Mouse (Mus musculus) cortical plate, adult 2 months (tissue): ENCODE results near the gene Rere. TPM values are rescaled to one million over a fixed set of nuclear protein-coding genes. Genes with fewer than 3 reads are reported as not detected.

Experiments used
- H3K27ac ChIP-seq: fragments of 200-500 bp; 2 replicates; pipeline ENCODE4 v1.5.1; 2012; ENCODE audit warnings: low read length, control low read depth, inconsistent platforms; ENCODE audit not compliant: insufficient read depth
- H3K4me1 ChIP-seq: fragments of 200-500 bp; 2 replicates; pipeline ENCODE4 v1.6.1; 2011; ENCODE audit warnings: low read length; ENCODE audit not compliant: control insufficient read depth, insufficient read depth
- H3K4me3 ChIP-seq: fragments of 200-500 bp; 2 replicates; pipeline ENCODE4 v1.5.1; 2011; ENCODE audit warnings: mild to moderate bottlenecking, low read length, control low read depth; ENCODE audit not compliant: insufficient read depth
- CTCF ChIP-seq: fragments of 200-500 bp; IDR thresholded peaks from 2 replicates; pipeline ENCODE4 v1.5.1; 2011; ENCODE audit warnings: mild to moderate bottlenecking, control low read depth, low read length; ENCODE audit not compliant: insufficient read depth; ENCODE audit errors: extremely low read depth
- POLR2A ChIP-seq: fragments of 200-500 bp; IDR thresholded peaks from 2 replicates; pipeline ENCODE4 v1.6.1; 2011; ENCODE audit warnings: mild to moderate bottlenecking, low read length, control low read depth; ENCODE audit not compliant: insufficient read depth; ENCODE audit errors: extremely low read depth
- polyA plus RNA-seq: library from polyadenylated mRNA; depleted of rRNA; stranded (reverse); fragments of >200 nt; gene quantifications from 2 replicates; pipeline ENCODE4 v1.2.3, GENCODE M21; 2012

Rere gene
- polyA plus RNA-seq, 1 experiment, result 44.2 TPM

DNA sequence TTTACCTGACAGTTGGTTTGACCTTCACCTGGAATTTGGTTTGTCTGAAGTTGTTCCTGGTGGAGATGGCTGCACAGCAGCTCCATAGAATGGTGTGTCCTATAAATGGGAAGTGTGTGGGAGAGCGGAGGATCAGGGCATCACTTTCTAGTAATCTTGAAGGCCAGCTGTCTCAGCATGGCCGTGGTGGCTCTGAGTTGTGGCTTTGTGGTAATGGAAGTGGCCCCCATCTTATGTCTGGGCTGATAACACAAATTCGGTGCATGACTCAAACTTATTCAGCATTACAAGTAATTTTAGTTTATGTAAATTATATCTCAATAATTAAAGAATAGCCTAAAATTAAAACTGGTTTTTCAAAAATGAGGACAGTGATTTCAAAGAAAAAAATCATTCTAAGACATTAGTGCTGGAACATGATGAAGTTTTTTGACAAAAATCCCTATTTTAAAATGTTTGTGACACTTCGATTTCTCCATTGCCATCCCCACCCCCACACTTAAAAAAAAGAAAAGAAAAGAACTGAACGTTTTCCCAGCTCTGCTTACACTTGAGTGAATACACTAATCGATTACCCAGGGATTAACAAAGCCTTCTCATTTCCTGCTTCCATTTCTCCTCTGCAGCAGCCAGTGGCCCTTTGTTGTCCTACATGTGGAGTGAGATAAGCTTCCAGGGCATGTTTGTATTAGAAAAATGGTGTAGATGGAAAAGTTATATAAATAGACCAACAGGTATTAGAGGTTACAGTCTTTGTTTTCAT lies 180.2 kb downstream of the Rere start:
- TF ChIP-seq CTCF (no peak), POLR2A (no peak)
- H3K27ac ChIP-seq, result no peak overlapping the region
- peaks cover 7% of the 10 kb centered on the region for H3K4me1 ChIP-seq
- H3K4me3 ChIP-seq, result no peak overlapping the region

DNA sequence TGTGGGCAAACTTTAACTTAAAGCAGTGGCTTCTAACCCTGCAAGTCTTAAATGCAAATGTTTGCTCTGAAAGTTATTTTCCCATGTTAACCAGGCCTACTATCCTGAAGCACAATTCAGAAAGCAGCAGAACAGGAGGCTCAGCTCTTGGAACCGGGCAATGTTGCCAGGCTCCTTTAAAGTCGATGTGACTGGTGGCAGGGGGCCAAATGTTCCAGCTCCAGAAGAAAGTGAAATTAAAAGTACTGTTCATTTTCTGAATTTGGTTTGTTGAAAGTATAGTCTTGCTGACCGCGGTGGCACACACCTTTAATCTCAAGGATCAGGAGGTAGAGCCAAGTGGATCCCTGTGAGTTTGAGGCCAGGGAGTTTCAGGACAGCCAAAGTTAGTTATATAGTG lies 180.9 kb downstream of the Rere start:
- Histone ChIP-seq H3K27ac (no peak overlapping the region), H3K4me1 (peaks cover 7% of the 10 kb centered on the region), H3K4me3 (no peak overlapping the region)
- TF ChIP-seq POLR2A (no peak), CTCF (no peak)

DNA sequence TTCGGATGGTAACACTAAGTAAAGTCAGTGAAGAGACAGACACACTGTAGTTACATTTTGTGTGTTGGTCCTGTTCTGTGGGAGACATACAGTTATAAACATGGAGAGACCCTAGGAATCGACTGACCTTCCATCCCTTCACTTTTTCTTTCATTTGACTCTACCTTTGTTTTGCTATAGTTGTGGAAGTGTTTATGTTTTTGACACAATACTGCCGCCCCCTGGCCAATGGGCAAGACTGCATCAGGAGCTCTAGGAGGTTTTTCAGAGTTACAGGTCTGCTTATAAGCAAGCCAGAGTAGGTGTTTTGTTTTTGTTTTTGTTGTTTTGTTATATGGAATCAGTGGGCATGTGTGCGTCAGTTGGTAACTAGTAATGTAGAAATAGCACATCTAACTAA lies 184.3 kb downstream of the Rere start:
- H3K27ac ChIP-seq, result no peak overlapping the region
- H3K4me1 ChIP-seq, result peaks cover 4% of the 10 kb centered on the region
- H3K4me3 ChIP-seq, result no peak overlapping the region
- no peak for TF ChIP-seq POLR2A
- TF ChIP-seq CTCF, result peak; percentile 81

DNA sequence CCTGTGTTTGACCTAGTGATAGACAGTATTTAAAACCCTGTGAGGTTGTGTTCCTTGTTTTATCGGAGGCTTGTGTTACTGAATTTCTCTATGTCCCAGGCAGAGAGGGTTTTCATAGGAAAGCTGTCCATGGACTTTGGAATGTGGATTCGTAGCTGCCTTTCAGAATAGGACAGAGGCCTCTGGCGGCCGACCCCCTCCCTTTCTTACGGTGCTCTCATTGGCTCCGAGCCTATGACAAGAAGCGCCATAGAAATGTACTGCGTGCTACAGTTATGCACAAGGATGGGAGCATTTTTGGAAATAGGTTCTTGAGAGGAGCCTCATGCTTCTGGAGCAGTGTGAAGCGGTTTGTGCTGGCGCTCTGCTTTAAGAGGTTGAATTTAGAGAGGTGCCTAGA lies 187.8 kb downstream of the Rere start:
- Histone ChIP-seq H3K4me1 (peaks cover 4% of the 10 kb centered on the region), H3K4me3 (no peak overlapping the region), H3K27ac (no peak overlapping the region)
- TF ChIP-seq CTCF, result no peak
- no peak for TF ChIP-seq POLR2A

DNA sequence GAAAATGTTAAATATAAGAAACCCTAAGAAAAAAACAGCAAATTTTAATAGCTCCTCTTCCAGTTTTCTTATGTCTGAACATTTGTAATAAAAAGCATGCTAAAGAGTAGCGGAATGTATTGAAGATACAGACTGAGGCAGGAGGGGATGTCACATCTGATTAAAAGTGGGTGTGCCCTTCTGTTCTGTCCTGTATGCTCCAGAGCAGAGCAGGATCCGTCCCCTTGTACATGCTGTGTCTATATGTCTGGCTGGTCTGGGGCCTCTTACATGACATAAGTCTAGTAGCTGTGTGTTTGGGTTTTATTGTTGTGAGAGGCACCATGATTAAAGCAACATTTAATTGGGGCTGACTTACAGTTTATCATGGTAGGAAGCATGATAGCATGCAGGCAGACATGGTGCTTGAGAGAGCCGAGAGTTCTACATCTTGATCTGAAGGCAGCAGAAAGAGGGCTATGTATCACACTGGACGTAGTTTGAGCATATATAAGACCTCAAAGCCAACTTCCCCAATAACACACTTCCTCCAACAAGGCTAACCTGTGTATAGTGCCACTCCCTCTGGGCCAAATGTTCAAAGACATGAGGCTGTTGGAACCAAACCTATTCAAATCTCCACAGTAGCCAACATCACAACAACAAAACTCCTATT lies 189.4 kb downstream of the Rere start:
- TF ChIP-seq POLR2A, result no peak
- no peak for TF ChIP-seq CTCF
- Histone ChIP-seq H3K4me3 (no peak overlapping the region), H3K27ac (no peak overlapping the region), H3K4me1 (peaks cover 5% of the 10 kb centered on the region)

DNA sequence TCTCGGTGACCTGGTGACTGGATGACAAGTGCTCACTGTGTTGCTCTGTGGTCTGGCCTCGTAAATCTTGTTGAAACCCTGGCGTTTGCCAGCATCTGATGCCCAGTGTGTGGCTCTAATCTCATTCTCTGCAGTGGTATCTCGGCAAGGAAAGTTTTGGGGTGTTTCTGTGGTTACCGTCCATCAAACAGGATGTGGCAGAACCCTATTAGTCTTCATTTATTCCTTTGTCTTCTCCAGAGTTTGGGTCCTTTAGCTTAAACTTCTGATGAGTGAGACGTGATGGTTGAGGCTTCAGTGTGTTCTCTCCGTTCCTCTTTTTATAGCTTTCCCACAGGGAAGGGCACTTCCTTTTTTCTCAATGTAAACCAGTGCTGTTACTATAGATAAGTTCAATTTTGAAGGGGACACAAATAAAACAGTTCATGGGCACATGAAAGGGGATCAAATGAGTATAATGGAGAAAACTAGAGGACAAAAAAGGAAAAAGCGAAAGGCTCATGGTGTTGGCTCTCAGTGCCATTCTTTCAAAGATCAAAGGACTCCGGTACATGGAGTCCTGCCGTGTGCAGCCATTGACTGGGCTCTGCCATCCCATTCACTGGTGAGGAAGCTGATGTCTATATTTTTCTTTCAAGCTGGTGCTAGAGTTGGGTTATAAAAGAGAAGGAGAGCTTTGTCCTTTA lies 191.4 kb downstream of the Rere start:
- peaks cover 5% of the 10 kb centered on the region for H3K4me1 ChIP-seq
- no peak overlapping the region for H3K27ac ChIP-seq
- TF ChIP-seq CTCF (no peak), POLR2A (no peak)
- H3K4me3 ChIP-seq, result no peak overlapping the region

DNA sequence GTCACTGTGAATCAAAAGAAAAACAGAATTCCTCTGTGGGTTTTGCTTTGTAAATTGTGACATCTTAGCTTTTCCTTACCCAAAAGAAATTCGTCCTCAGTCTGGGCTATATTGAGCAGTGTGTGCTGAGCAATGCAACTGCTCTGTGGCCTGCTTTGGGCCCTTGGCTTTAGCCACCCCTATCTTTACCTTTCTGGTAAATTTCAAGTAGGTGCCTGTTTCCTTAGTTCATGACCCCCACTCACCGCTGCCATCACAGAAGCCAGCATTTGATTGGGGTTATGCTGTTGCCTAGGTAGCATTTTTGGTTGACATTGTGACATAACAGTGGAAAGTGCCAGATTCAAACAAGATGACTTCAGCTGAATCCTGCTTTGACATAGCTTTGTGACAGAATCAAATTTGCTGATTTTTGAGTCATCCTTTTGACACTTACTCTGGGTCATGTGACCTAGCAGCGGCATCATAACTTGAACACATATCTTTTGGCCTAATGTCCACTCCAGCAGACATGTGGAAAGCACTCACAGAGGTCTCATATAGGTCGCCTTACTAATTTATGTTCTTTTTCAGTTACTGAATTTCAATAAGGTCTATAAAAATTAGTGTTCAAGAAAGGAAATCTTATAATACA lies 192.1 kb downstream of the Rere start:
- Histone ChIP-seq H3K4me3 (no peak overlapping the region), H3K4me1 (peaks cover 5% of the 10 kb centered on the region), H3K27ac (no peak overlapping the region)
- TF ChIP-seq CTCF (no peak), POLR2A (no peak)

DNA sequence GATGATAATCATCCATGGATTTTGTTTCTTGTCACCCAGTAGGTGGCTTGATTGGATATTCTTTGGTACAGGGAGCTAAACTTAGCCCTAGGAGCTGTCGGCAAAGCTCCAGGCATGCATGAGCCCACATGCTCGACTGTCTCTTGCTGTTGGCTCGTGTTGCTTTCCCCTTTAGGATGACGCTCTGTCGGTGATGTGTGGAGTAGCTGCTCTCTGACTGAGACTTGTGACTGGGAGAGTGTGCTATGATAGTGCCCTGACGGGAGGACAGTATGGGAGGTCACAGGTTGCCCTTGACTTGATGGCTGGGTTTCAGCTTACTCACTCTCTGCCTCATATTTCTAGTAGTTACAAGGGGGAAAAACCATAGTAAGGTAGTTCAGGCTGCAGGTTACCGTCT lies 192.6 kb downstream of the Rere start:
- TF ChIP-seq CTCF (0 out of 2 replicates have a peak, but pooled peaks have one; percentile 6), POLR2A (no peak)
- H3K4me1 ChIP-seq, result peaks cover 5% of the 10 kb centered on the region
- H3K27ac ChIP-seq, result no peak overlapping the region
- H3K4me3 ChIP-seq, result no peak overlapping the region

DNA sequence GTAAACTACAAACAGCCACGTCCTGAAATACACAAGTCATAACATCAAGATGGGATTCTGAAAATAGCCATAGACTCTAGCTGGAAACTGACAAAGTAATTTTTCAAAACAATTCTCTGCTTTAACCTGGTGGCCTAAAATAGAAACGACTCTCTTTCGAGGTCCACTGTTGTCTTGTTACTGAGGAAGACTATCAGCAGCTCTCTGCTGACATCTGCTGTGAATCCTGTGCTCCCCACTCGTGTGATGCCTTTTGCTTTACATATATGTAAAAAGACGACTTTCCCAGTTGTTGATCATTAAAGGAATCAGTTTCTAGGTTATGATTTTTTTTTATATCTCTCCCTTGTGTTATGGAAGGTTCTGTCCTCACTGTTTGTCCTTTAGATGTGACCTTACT lies 194.8 kb downstream of the Rere start:
- no peak overlapping the region for H3K4me3 ChIP-seq
- TF ChIP-seq CTCF (peak; percentile 37; the same call in 1 of the 2 replicates), POLR2A (no peak)
- no peak overlapping the region for H3K27ac ChIP-seq
- peaks cover 5% of the 10 kb centered on the region for H3K4me1 ChIP-seq
